Mouse (Mus musculus) heart, embryonic 12.5 days (tissue): ENCODE data around the gene Pabpc4. TPM values are rescaled to one million over a fixed set of nuclear protein-coding genes. Genes with fewer than 3 reads are reported as not detected.
"Not testable (repeated sequence)": the region's sequence is repeated elsewhere in the genome, so short reads cannot be mapped to it uniquely, and the experiment has no call there.

Source experiments
- ATAC-seq: fragments of 200-750 bp; cut with Nextera tagmentation; 2 replicates; pipeline ENCODE4 v1.8.0; 2017; ENCODE audit warnings: moderate TSS enrichment, moderate library complexity; ENCODE audit not compliant: insufficient number of reproducible peaks, low FRiP score
- H3K27ac ChIP-seq: fragments of 300-500 bp; sonication (generic); 2 replicates; pipeline ENCODE4 v1.5.1; 2016; ENCODE audit warnings: mild to moderate bottlenecking, moderate library complexity; ENCODE audit not compliant: poor library complexity, severe bottlenecking
- H3K27me3 ChIP-seq: fragments of 300-500 bp; sonication (generic); replicated peaks from 2 replicates; pipeline ENCODE4 v1.6.1; 2016; ENCODE audit warnings: mild to moderate bottlenecking, moderate library complexity
- H3K36me3 ChIP-seq: fragments of 300-500 bp; sonication (generic); 2 replicates; pipeline ENCODE4 v1.6.1; 2016; ENCODE audit warnings: mild to moderate bottlenecking, moderate library complexity
- H3K4me1 ChIP-seq: fragments of 300-500 bp; sonication (generic); replicated peaks from 2 replicates; pipeline ENCODE4 v1.6.1; 2016; ENCODE audit warnings: mild to moderate bottlenecking
- H3K4me2 ChIP-seq: fragments of 300-500 bp; sonication (generic); 2 replicates; pipeline ENCODE4 v1.6.1; 2016; ENCODE audit warnings: mild to moderate bottlenecking, moderate library complexity
- H3K4me3 ChIP-seq: fragments of 300-500 bp; sonication (generic); 2 replicates; pipeline ENCODE4 v1.5.1; 2016; ENCODE audit warnings: mild to moderate bottlenecking
- H3K9ac ChIP-seq: fragments of 300-500 bp; sonication (generic); 2 replicates; pipeline ENCODE4 v1.6.1; 2016; ENCODE audit warnings: mild to moderate bottlenecking, moderate library complexity
- H3K9me3 ChIP-seq: fragments of 300-500 bp; sonication (generic); replicated peaks from 2 replicates; pipeline ENCODE4 v1.6.1; 2016; ENCODE audit warnings: mild to moderate bottlenecking, moderate library complexity
- WGBS: fragments of 180-500 bp; shearing (Covaris S2); methylation state at CpG from one replicate; pipeline ENCODE4 v1.1.7; 2016; 5-methylcytosine and 5-hydroxymethylcytosine counted together
- polyA plus RNA-seq: library from polyadenylated mRNA; unstranded; fragments of >200 nt; fragmentation: Nextera tagmentation; extraction: Ambion mirVana; gene quantifications from 2 replicates; pipeline ENCODE4 v1.2.1, GENCODE M21; 2016

Gene Pabpc4
- polyA plus RNA-seq, 1 experiment from 2014 or later: 62.7 TPM

GRCm38 (mm10) chr4:123328946-123329345 is 66.8 kb downstream of the Pabpc4 start:
- H3K27ac ChIP-seq: no peak overlapping the region
- peaks cover 12% of the 10 kb centered on the region for H3K4me1 ChIP-seq
- ATAC-seq: no peak
- WGBS: 62% methylated on average over 6 of the region's 6 CpGs
- H3K36me3 ChIP-seq: no peaks in the 10 kb centered on the region
- H3K27me3 ChIP-seq: peaks cover 9% of the 10 kb centered on the region
- H3K9ac ChIP-seq: no peak overlapping the region
- no peak overlapping the region for H3K4me3 ChIP-seq
- no peaks in the 10 kb centered on the region for H3K9me3 ChIP-seq
- H3K4me2 ChIP-seq: no peak overlapping the region

GRCm38 (mm10) chr4:123331326-123331725 is 69.2 kb downstream of the Pabpc4 start:
- no peak for ATAC-seq
- Histone ChIP-seq H3K4me2 (no peak overlapping the region), H3K27ac (no peak overlapping the region), H3K36me3 (no peaks in the 10 kb centered on the region), H3K4me3 (no peak overlapping the region), H3K9me3 (no peaks in the 10 kb centered on the region), H3K9ac (no peak overlapping the region), H3K27me3 (no peaks in the 10 kb centered on the region; the same call in 1 of the 2 replicates), H3K4me1 (0 out of 2 replicates have a peak, but pooled peaks cover 3% of the 10 kb centered on the region)
- 67% methylated on average over 5 of the region's 5 CpGs for WGBS

GRCm38 (mm10) chr4:123331961-123332360 is 69.8 kb downstream of the Pabpc4 start:
- not testable (repeated sequence) for H3K4me1 ChIP-seq, H3K27me3 ChIP-seq, H3K4me2 ChIP-seq, H3K9me3 ChIP-seq, ATAC-seq, H3K27ac ChIP-seq, H3K9ac ChIP-seq, H3K4me3 ChIP-seq, H3K36me3 ChIP-seq
- WGBS: 89% methylated on average over 1 of the region's 1 CpGs

GRCm38 (mm10) chr4:123333151-123333550 is 71.0 kb downstream of the Pabpc4 start:
- Histone ChIP-seq H3K27ac (no peak overlapping the region), H3K4me2 (no peak overlapping the region), H3K27me3 (no peaks in the 10 kb centered on the region; the same call in 1 of the 2 replicates), H3K4me1 (no peaks in the 10 kb centered on the region), H3K36me3 (no peaks in the 10 kb centered on the region), H3K4me3 (no peak overlapping the region), H3K9ac (no peak overlapping the region), H3K9me3 (no peaks in the 10 kb centered on the region)
- ATAC-seq: no peak
- 92% methylated on average over 4 of the region's 4 CpGs for WGBS

- H3K4me1 ChIP-seq: no peaks in the 10 kb centered on the region
- no peaks in the 10 kb centered on the region for H3K36me3 ChIP-seq
- 77% methylated on average over 3 of the region's 3 CpGs for WGBS
- no peak overlapping the region for H3K4me2 ChIP-seq
- H3K9ac ChIP-seq: no peak overlapping the region
- no peak overlapping the region for H3K27ac ChIP-seq
- no peak overlapping the region for H3K4me3 ChIP-seq
- no peaks in the 10 kb centered on the region for H3K9me3 ChIP-seq
- no peaks in the 10 kb centered on the region; the same call in 1 of the 2 replicates for H3K27me3 ChIP-seq
- no peak for ATAC-seq
These were observed 72.0 kb downstream of the Pabpc4 start for GRCm38 (mm10) chr4:123334177-123334576.

- H3K36me3 ChIP-seq, H3K4me3 ChIP-seq, H3K4me2 ChIP-seq, H3K27ac ChIP-seq, H3K9me3 ChIP-seq, H3K27me3 ChIP-seq, H3K9ac ChIP-seq, H3K4me1 ChIP-seq, ATAC-seq: not testable (repeated sequence)
- WGBS: 71% methylated on average over 10 of the region's 10 CpGs
These were observed 73.1 kb downstream of the Pabpc4 start for GRCm38 (mm10) chr4:123335244-123335643.

- no peaks in the 10 kb centered on the region for H3K9me3 ChIP-seq
- H3K4me2 ChIP-seq: no peak overlapping the region
- 63% methylated on average over 14 of the region's 14 CpGs for WGBS
- ATAC-seq: no peak
- no peaks in the 10 kb centered on the region for H3K4me1 ChIP-seq
- no peaks in the 10 kb centered on the region for H3K36me3 ChIP-seq
- no peak overlapping the region for H3K27ac ChIP-seq
- H3K4me3 ChIP-seq: no peak overlapping the region
- no peak overlapping the region for H3K9ac ChIP-seq
- peaks cover 13% of the 10 kb centered on the region for H3K27me3 ChIP-seq
These were observed 73.8 kb downstream of the Pabpc4 start for GRCm38 (mm10) chr4:123335796-123336585.

GRCm38 (mm10) chr4:123337693-123338092 is 75.5 kb downstream of the Pabpc4 start:
- H3K4me2 ChIP-seq: no peak overlapping the region
- peaks cover 6% of the 10 kb centered on the region; the same call in 1 of the 2 replicates for H3K4me1 ChIP-seq
- H3K27ac ChIP-seq: no peak overlapping the region
- H3K4me3 ChIP-seq: no peak overlapping the region
- no peaks in the 10 kb centered on the region for H3K36me3 ChIP-seq
- peaks cover 30% of the 10 kb centered on the region for H3K27me3 ChIP-seq
- WGBS: 74% methylated on average over 4 of the region's 4 CpGs
- no peak overlapping the region for H3K9ac ChIP-seq
- H3K9me3 ChIP-seq: no peaks in the 10 kb centered on the region
- no peak for ATAC-seq

GRCm38 (mm10) chr4:123340232-123340631 is 78.1 kb downstream of the Pabpc4 start:
- no peak overlapping the region for H3K4me3 ChIP-seq
- no peak for ATAC-seq
- H3K4me2 ChIP-seq: no peak overlapping the region
- H3K9me3 ChIP-seq: no peaks in the 10 kb centered on the region
- no peak overlapping the region for H3K27ac ChIP-seq
- H3K4me1 ChIP-seq: peaks cover 11% of the 10 kb centered on the region; the same call in 1 of the 2 replicates
- peaks cover 36% of the 10 kb centered on the region for H3K27me3 ChIP-seq
- H3K36me3 ChIP-seq: no peaks in the 10 kb centered on the region
- WGBS: 68% methylated on average over 5 of the region's 5 CpGs
- H3K9ac ChIP-seq: no peak overlapping the region

GRCm38 (mm10) chr4:123342091-123342641 is 80.0 kb downstream of the Pabpc4 start:
- Histone ChIP-seq H3K4me1 (peaks cover 11% of the 10 kb centered on the region; the same call in 1 of the 2 replicates), H3K9ac (peak overlapping the region; percentile 53; the same call in 1 of the 2 replicates), H3K9me3 (no peaks in the 10 kb centered on the region), H3K4me2 (peak overlapping the region; percentile 97), H3K27ac (no peak overlapping the region), H3K4me3 (peak overlapping the region; percentile 57), H3K27me3 (peaks cover 36% of the 10 kb centered on the region), H3K36me3 (no peaks in the 10 kb centered on the region)
- WGBS: 3% methylated on average over 43 of the region's 43 CpGs
- ATAC-seq: peak; percentile 43

GRCm38 (mm10) chr4:123342642-123343470 is 80.7 kb downstream of the Pabpc4 start, which contains the start of gene Bmp8a:
TSS of gene Bmp8a (minus strand) at chr4:123343252.
- under 1% methylated on average over 65 of the region's 65 CpGs for WGBS
- no peak within 1 kb of the TSS for H3K27ac ChIP-seq
- peaks cover 36% of the 10 kb centered on the region for H3K27me3 ChIP-seq
- H3K4me1 ChIP-seq: peaks cover 11% of the 10 kb centered on the region; the same call in 1 of the 2 replicates
- peak within 1 kb of the TSS; percentile 97 for H3K4me2 ChIP-seq
- peak; percentile 87 for ATAC-seq
- H3K36me3 ChIP-seq: no peaks in the 10 kb centered on the region
- H3K9ac ChIP-seq: peak within 1 kb of the TSS; percentile 53
- H3K9me3 ChIP-seq: no peaks in the 10 kb centered on the region
- H3K4me3 ChIP-seq: peak within 1 kb of the TSS; percentile 57
